Mouse (Mus musculus): ENCODE data around the gene Glcci1. TPM values are rescaled to one million over a fixed set of nuclear protein-coding genes. Genes with fewer than 3 reads are reported as not detected.
A peak's percentile ranks its signal among the peaks of the same experiment; 100 is the strongest.

Glcci1 gene
- polyA plus RNA-seq (2014; fragmentation: Nextera tagmentation; extraction: Ambion mirVana) = 6.8 and 9.4 TPM in 2 replicates

DNA sequence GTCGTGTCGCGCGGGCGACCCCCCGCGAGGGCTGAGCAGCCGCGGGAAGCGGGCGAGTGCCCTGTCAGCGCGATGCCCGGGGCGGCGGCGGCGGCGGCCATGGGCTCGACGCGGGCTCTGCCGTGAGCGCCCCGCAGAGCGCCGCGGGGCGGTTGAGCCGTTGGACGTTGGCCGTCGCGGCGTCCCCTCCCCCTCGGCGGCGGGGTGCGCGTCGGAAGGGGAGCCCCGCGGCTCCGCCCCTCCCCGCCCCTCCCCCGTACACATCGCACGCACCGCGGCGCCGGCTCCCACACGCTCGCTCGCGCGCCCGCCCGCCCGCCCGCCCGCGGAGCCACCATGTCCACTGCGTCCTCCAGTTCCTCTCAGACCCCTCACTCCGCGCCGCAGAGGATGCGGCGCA, at the start of gene Glcci1:
Gene Glcci1 (plus strand): TSS at position 50 of the 400 bp plus-strand sequence.
- Histone ChIP-seq H3K4me3 (ENCODE audit: control insufficient read depth in 1 of 2, insufficient read depth in 1 of 2, low read depth in 1 of 2, low read length in 2 of 2) (peak within 1 kb of the TSS; percentile 59 to 81), H3K27ac (replicated peaks in 1 of 2; ENCODE audit: control insufficient read depth in 1 of 2, insufficient read depth in 1 of 2, low read depth in 2 of 2, low read length in 2 of 2) (peak within 1 kb of the TSS; percentile 85 to 98), H3K4me2 (ENCODE audit: low read length) (peak within 1 kb of the TSS; percentile 72), H3K9me3 (ENCODE audit: control insufficient read depth, low read length) (no peaks in the 10 kb centered on the region), H3K36me3 (ENCODE audit: control insufficient read depth, insufficient read depth, low read length) (no peaks in the 10 kb centered on the region), H3K4me1 (ENCODE audit: control insufficient read depth in 2 of 2, insufficient read depth in 2 of 2, low read length in 2 of 2) (peaks cover 0 to 15% of the 10 kb centered on the region in 2 experiments; a peak in 3 of 4 replicates), H3K27me3 (ENCODE audit: control insufficient read depth, insufficient read depth, low read length) (no peaks in the 10 kb centered on the region), H3K9ac (ENCODE audit: low read length) (peak within 1 kb of the TSS; percentile 88)
- peak; percentile 85 for ATAC-seq (ENCODE audit: insufficient number of reproducible peaks, insufficient read depth, low FRiP score, low read depth)
- WGBS = under 1% methylated on average over 28 of the region's 69 CpGs

DNA sequence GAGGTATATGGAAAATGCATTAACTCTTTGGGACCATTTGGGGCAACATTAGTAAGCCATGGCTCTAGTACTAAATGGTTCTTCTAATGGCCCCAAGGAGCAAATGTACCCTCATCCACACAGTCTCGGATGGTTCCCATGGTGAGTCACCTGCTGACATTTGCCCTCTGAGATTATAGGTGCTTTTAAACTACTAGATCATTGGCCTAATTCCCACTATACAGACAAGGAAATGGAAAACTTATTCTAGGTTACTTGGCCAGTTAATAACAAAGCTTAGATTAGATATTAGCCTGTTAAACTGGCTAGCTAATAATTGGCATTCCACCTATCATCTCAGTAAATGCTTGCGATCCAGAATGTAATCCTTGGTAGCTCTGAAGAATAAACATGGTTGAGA, 47.0 kb upstream of the Glcci1 start:
- H3K4me3 ChIP-seq (ENCODE audit: control insufficient read depth in 1 of 2, insufficient read depth in 1 of 2, low read depth in 1 of 2, low read length in 2 of 2) = no peak overlapping the region
- H3K4me1 ChIP-seq (ENCODE audit: control insufficient read depth in 2 of 2, insufficient read depth in 2 of 2, low read length in 2 of 2) = no peaks in the 10 kb centered on the region; a peak in 1 of 4 replicates
- no peaks in the 10 kb centered on the region for H3K9me3 ChIP-seq (ENCODE audit: control insufficient read depth, low read length)
- H3K4me2 ChIP-seq (ENCODE audit: low read length) = no peak overlapping the region
- WGBS = 90% methylated on average over 2 of the region's 2 CpGs
- no peak overlapping the region for H3K27ac ChIP-seq (replicated peaks in 1 of 2; ENCODE audit: control insufficient read depth in 1 of 2, insufficient read depth in 1 of 2, low read depth in 2 of 2, low read length in 2 of 2)
- H3K9ac ChIP-seq (ENCODE audit: low read length) = no peak overlapping the region
- H3K36me3 ChIP-seq (ENCODE audit: control insufficient read depth, insufficient read depth, low read length) = no peaks in the 10 kb centered on the region
- no peaks in the 10 kb centered on the region for H3K27me3 ChIP-seq (ENCODE audit: control insufficient read depth, insufficient read depth, low read length)
- no peak for ATAC-seq (ENCODE audit: insufficient number of reproducible peaks, insufficient read depth, low FRiP score, low read depth)

DNA sequence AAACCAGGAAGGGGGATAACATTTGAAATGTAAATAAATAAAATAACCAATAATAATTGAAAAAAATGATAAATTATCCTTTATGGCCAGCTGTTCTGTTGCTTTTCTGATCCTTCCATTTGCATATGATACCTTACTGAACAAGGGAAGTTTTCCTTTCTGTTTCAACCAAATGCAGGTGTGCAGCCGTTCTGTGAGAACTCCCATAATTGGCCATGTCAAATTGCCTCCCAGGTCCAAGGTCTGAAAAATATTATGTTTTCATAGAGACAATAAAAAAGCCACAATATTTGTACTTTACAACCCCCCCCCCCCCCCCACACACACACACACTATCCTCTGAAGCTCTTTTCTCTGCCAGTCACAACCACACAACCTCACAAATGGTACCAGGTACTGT, 44.0 kb upstream of the Glcci1 start:
- Histone ChIP-seq H3K4me2 (ENCODE audit: low read length) (no peak overlapping the region), H3K36me3 (ENCODE audit: control insufficient read depth, insufficient read depth, low read length) (no peaks in the 10 kb centered on the region), H3K27ac (replicated peaks in 1 of 2; ENCODE audit: control insufficient read depth in 1 of 2, insufficient read depth in 1 of 2, low read depth in 2 of 2, low read length in 2 of 2) (no peak overlapping the region), H3K4me1 (ENCODE audit: control insufficient read depth in 2 of 2, insufficient read depth in 2 of 2, low read length in 2 of 2) (no peaks in the 10 kb centered on the region; a peak in 1 of 4 replicates), H3K9ac (ENCODE audit: low read length) (no peak overlapping the region), H3K4me3 (ENCODE audit: control insufficient read depth in 1 of 2, insufficient read depth in 1 of 2, low read depth in 1 of 2, low read length in 2 of 2) (no peak overlapping the region), H3K9me3 (ENCODE audit: control insufficient read depth, low read length) (no peaks in the 10 kb centered on the region), H3K27me3 (ENCODE audit: control insufficient read depth, insufficient read depth, low read length) (no peaks in the 10 kb centered on the region)
- no peak for ATAC-seq (ENCODE audit: insufficient number of reproducible peaks, insufficient read depth, low FRiP score, low read depth)
- WGBS = 96% methylated on average over 1 of the region's 1 CpGs

DNA sequence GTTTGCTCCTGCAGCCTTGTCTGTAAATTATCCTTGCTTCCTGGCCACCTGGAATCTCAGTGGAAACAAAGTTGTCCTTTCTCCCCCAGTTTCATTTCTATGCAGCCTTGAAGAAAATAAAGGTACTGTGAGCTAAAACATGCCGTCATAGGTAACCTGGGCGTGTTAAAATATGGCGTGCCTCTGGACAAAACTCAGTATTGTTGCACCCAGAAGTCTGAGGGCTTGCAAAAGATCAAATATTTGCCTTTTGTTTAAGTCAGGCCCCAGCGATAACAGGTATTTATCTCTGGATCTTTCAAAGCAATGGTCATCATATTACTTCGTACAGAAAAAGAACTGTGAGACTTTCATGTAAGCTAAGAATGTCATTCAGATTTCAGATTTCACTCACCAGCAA, 43.4 kb upstream of the Glcci1 start:
- WGBS = 88% methylated on average over 5 of the region's 5 CpGs
- no peak for ATAC-seq (ENCODE audit: insufficient number of reproducible peaks, insufficient read depth, low FRiP score, low read depth)

DNA sequence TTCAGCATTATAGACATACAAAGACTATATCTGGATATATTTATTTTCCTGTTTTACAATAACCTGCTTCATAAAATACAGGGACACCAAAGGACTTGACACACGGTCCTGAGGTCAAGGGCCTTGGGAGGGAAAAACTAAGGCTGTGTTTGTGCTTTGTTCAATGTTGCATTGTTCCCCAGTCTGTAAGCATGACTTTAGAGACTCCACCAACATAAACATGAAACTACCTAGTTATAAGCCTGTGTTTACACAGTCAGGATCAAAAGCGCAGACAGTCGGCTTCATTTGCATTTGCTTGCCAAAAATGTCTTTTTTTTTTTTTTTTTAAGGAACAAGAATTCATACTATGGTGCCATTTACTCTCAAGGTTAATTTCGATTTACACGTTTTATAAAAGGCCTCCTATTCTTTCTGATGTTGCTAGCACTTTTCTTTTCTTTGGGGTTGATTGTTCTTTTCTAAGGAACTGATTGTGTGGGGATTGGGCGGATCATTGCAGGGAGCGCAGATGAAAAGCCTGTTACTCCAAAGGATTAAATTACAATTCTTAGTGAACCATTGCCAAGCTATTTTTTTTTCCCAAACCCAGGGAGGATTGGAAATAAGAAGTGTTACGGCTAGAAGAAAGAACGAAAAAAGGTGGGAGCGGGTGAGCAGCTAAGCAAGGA, 41.6 kb upstream of the Glcci1 start:
- WGBS = 83% methylated on average over 10 of the region's 10 CpGs
- H3K27ac ChIP-seq (replicated peaks in 1 of 2; ENCODE audit: control insufficient read depth in 1 of 2, insufficient read depth in 1 of 2, low read depth in 2 of 2, low read length in 2 of 2) = no peak overlapping the region

More for the DNA sequence above, 43.4 kb upstream of the Glcci1 start:
- no peak overlapping the region for H3K27ac ChIP-seq (replicated peaks in 1 of 2; ENCODE audit: control insufficient read depth in 1 of 2, insufficient read depth in 1 of 2, low read depth in 2 of 2, low read length in 2 of 2)
- H3K4me2 ChIP-seq (ENCODE audit: low read length) = no peak overlapping the region
- H3K9ac ChIP-seq (ENCODE audit: low read length) = no peak overlapping the region
- H3K9me3 ChIP-seq (ENCODE audit: control insufficient read depth, low read length) = no peaks in the 10 kb centered on the region
- H3K4me1 ChIP-seq (ENCODE audit: control insufficient read depth in 2 of 2, insufficient read depth in 2 of 2, low read length in 2 of 2) = no peaks in the 10 kb centered on the region; a peak in 1 of 4 replicates
- no peaks in the 10 kb centered on the region for H3K36me3 ChIP-seq (ENCODE audit: control insufficient read depth, insufficient read depth, low read length)
- no peak overlapping the region for H3K4me3 ChIP-seq (ENCODE audit: control insufficient read depth in 1 of 2, insufficient read depth in 1 of 2, low read depth in 1 of 2, low read length in 2 of 2)
- H3K27me3 ChIP-seq (ENCODE audit: control insufficient read depth, insufficient read depth, low read length) = no peaks in the 10 kb centered on the region

DNA sequence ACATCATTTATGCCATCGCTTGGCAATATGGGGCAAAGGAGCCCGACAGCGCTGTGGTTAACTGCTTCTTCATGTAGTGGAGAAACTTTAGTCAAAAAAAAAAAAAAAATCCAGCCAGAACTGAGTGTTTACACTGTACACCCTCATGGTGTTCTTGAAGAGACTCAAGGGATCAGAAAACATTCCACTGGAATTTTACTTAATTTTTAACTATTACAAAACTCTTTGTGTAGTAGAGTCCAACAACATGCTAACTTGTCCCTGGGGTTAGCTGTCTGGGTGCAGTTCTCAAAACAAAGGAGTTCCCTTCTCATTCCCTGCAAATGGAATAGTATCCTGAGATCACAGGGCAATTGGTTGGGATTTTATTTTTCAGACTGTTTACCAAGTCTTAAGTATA, 39.5 kb upstream of the Glcci1 start:
- ATAC-seq (ENCODE audit: insufficient number of reproducible peaks, insufficient read depth, low FRiP score, low read depth) = no peak
- Histone ChIP-seq H3K27ac (replicated peaks in 1 of 2; ENCODE audit: control insufficient read depth in 1 of 2, insufficient read depth in 1 of 2, low read depth in 2 of 2, low read length in 2 of 2) (no peak overlapping the region), H3K9ac (ENCODE audit: low read length) (no peak overlapping the region), H3K27me3 (ENCODE audit: control insufficient read depth, insufficient read depth, low read length) (no peaks in the 10 kb centered on the region), H3K36me3 (ENCODE audit: control insufficient read depth, insufficient read depth, low read length) (no peaks in the 10 kb centered on the region), H3K4me2 (ENCODE audit: low read length) (no peak overlapping the region), H3K9me3 (ENCODE audit: control insufficient read depth, low read length) (no peaks in the 10 kb centered on the region), H3K4me3 (ENCODE audit: control insufficient read depth in 1 of 2, insufficient read depth in 1 of 2, low read depth in 1 of 2, low read length in 2 of 2) (no peak overlapping the region), H3K4me1 (ENCODE audit: control insufficient read depth in 2 of 2, insufficient read depth in 2 of 2, low read length in 2 of 2) (peaks cover 9 to 20% of the 10 kb centered on the region in 2 experiments)
- 94% methylated on average over 3 of the region's 3 CpGs for WGBS

More for the DNA sequence above, 41.6 kb upstream of the Glcci1 start:
- Histone ChIP-seq H3K4me2 (ENCODE audit: low read length) (no peak overlapping the region), H3K4me1 (ENCODE audit: control insufficient read depth in 2 of 2, insufficient read depth in 2 of 2, low read length in 2 of 2) (peaks cover 0 to 4% of the 10 kb centered on the region in 2 experiments; a peak in 3 of 4 replicates), H3K9me3 (ENCODE audit: control insufficient read depth, low read length) (no peaks in the 10 kb centered on the region), H3K27me3 (ENCODE audit: control insufficient read depth, insufficient read depth, low read length) (no peaks in the 10 kb centered on the region), H3K36me3 (ENCODE audit: control insufficient read depth, insufficient read depth, low read length) (no peaks in the 10 kb centered on the region), H3K9ac (ENCODE audit: low read length) (no peak overlapping the region), H3K4me3 (ENCODE audit: control insufficient read depth in 1 of 2, insufficient read depth in 1 of 2, low read depth in 1 of 2, low read length in 2 of 2) (no peak overlapping the region)
- no peak for ATAC-seq (ENCODE audit: insufficient number of reproducible peaks, insufficient read depth, low FRiP score, low read depth)

DNA sequence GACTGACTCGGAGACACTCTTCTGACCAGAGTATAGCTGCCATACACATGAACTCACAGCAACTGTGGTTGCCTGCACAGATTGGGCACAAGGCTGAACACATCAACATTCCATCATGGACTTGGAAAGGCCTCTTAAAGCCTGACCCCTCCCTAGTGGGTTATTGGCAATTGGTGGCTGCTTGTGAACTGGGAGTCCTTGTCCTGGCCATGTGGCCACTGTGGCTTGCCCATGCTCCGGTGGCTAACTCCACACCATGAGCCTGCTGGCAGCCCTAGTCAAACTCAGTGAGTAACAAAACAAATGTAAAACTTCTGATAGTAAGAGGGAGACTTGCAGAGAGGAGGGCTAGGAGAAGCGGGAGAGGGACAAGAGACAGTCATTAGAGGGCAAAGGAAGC, 37.3 kb upstream of the Glcci1 start:
- Histone ChIP-seq H3K9me3 (ENCODE audit: control insufficient read depth, low read length) (no peaks in the 10 kb centered on the region), H3K9ac (ENCODE audit: low read length) (no peak overlapping the region), H3K4me1 (ENCODE audit: control insufficient read depth in 2 of 2, insufficient read depth in 2 of 2, low read length in 2 of 2) (peaks cover 9 to 20% of the 10 kb centered on the region in 2 experiments), H3K4me3 (ENCODE audit: control insufficient read depth in 1 of 2, insufficient read depth in 1 of 2, low read depth in 1 of 2, low read length in 2 of 2) (no peak overlapping the region), H3K4me2 (ENCODE audit: low read length) (no peak overlapping the region), H3K36me3 (ENCODE audit: control insufficient read depth, insufficient read depth, low read length) (no peaks in the 10 kb centered on the region), H3K27ac (replicated peaks in 1 of 2; ENCODE audit: control insufficient read depth in 1 of 2, insufficient read depth in 1 of 2, low read depth in 2 of 2, low read length in 2 of 2) (no peak overlapping the region), H3K27me3 (ENCODE audit: control insufficient read depth, insufficient read depth, low read length) (no peaks in the 10 kb centered on the region)
- no peak for ATAC-seq (ENCODE audit: insufficient number of reproducible peaks, insufficient read depth, low FRiP score, low read depth)
- WGBS = 80% methylated on average over 3 of the region's 3 CpGs

DNA sequence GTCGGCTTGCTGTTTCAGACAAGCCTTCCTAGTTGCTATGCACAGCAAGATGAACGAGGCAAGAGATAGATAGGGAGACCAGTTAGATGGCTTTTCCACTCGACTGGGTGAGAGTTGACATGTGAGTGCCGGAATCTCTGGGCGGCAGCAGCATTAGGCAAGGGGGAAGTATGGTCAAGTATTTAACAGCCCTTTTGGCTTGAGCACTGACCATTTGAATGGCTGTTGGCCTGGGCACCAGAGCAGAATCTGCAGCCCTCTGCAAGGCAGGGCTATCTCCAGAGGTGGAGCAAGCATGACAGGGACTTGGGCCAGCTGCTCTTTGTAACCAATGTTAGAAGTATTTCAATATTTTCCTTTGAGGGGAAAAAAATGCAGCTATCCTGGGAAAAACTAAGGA, 36.5 kb upstream of the Glcci1 start:
- Histone ChIP-seq H3K4me3 (ENCODE audit: control insufficient read depth in 1 of 2, insufficient read depth in 1 of 2, low read depth in 1 of 2, low read length in 2 of 2) (no peak overlapping the region), H3K9ac (ENCODE audit: low read length) (no peak overlapping the region), H3K4me2 (ENCODE audit: low read length) (peak overlapping the region; percentile 7), H3K27me3 (ENCODE audit: control insufficient read depth, insufficient read depth, low read length) (no peaks in the 10 kb centered on the region), H3K9me3 (ENCODE audit: control insufficient read depth, low read length) (no peaks in the 10 kb centered on the region), H3K4me1 (ENCODE audit: control insufficient read depth in 2 of 2, insufficient read depth in 2 of 2, low read length in 2 of 2) (peaks cover 9 to 20% of the 10 kb centered on the region in 2 experiments), H3K36me3 (ENCODE audit: control insufficient read depth, insufficient read depth, low read length) (no peaks in the 10 kb centered on the region), H3K27ac (replicated peaks in 1 of 2; ENCODE audit: control insufficient read depth in 1 of 2, insufficient read depth in 1 of 2, low read depth in 2 of 2, low read length in 2 of 2) (peak overlapping the region; percentile 6 to 30; a peak in 3 of 4 replicates)
- ATAC-seq (ENCODE audit: insufficient number of reproducible peaks, insufficient read depth, low FRiP score, low read depth) = no peak
- WGBS = 6% methylated on average over 5 of the region's 5 CpGs

All from heart, embryonic 14.5 days (tissue).